Mouse (Mus musculus): ENCODE results near the gene Iqcf3.

Iqcf3 gene

GRCm38 (mm10) chr9:106473753-106474105 lies 87.7 kb downstream of the Iqcf3 start:
- in situ Hi-C loops (cut with MboI; ENCODE audit: unreplicated experiment in 2 of 2) = loop anchor here (10.0 to 25.0 kb wide), 2 partner anchors 49 to 636 kb away; partner anchors contain the start of genes Col6a6 (in 1 of the 2) and Rpl29 (in 1 of the 2)

- in situ Hi-C loops (cut with MboI; ENCODE audit: unreplicated experiment in 2 of 2) = loop anchor here (10.0 to 25.0 kb wide), 2 partner anchors 48 to 636 kb away; partner anchors contain the start of genes Col6a6 (in 1 of the 2) and Rpl29 (in 1 of the 2)
Observed at GRCm38 (mm10) chr9:106473081-106473752, 88.2 kb downstream of the Iqcf3 start.

- in situ Hi-C loops (cut with MboI; ENCODE audit: unreplicated experiment in 2 of 2) = loop anchor here (10.0 to 25.0 kb wide), 2 partner anchors 48 to 635 kb away; partner anchors contain the start of genes Col6a6 (in 1 of the 2) and Rpl29 (in 1 of the 2)
Observed at GRCm38 (mm10) chr9:106472321-106472720, 89.1 kb downstream of the Iqcf3 start.

GRCm38 (mm10) chr9:106471892-106472291 lies 89.5 kb downstream of the Iqcf3 start:
- in situ Hi-C loops (cut with MboI; ENCODE audit: unreplicated experiment in 2 of 2) = loop anchor here (10.0 to 25.0 kb wide), 2 partner anchors 47 to 635 kb away; partner anchors contain the start of genes Col6a6 (in 1 of the 2) and Rpl29 (in 1 of the 2)

GRCm38 (mm10) chr9:106470991-106471750 lies 90.3 kb downstream of the Iqcf3 start:
- in situ Hi-C loops (cut with MboI; ENCODE audit: unreplicated experiment in 2 of 2) = loop anchor here (10.0 to 25.0 kb wide), 2 partner anchors 46 to 634 kb away; partner anchors contain the start of genes Col6a6 (in 1 of the 2) and Rpl29 (in 1 of the 2)

GRCm38 (mm10) chr9:106469776-106470175 lies 91.7 kb downstream of the Iqcf3 start:
- in situ Hi-C loops (cut with MboI; ENCODE audit: unreplicated experiment in 2 of 2) = loop anchor here (10.0 to 25.0 kb wide), 2 partner anchors 45 to 632 kb away; partner anchors contain the start of genes Col6a6 (in 1 of the 2) and Rpl29 (in 1 of the 2)

- in situ Hi-C loops (cut with MboI; ENCODE audit: unreplicated experiment in 2 of 2) = loop anchor here in 1 of 2 experiments (25.0 kb wide), 1 partner anchor 632 kb away; the partner anchor contains the start of gene Col6a6
Observed at GRCm38 (mm10) chr9:106469317-106469716, 92.1 kb downstream of the Iqcf3 start.

GRCm38 (mm10) chr9:106467746-106468145 lies 93.7 kb downstream of the Iqcf3 start:
- in situ Hi-C loops (cut with MboI; ENCODE audit: unreplicated experiment in 2 of 2) = loop anchor here in 1 of 2 experiments (25.0 kb wide), 1 partner anchor 630 kb away; the partner anchor contains the start of gene Col6a6

GRCm38 (mm10) chr9:106466721-106467120 lies 94.7 kb downstream of the Iqcf3 start:
- in situ Hi-C loops (cut with MboI; ENCODE audit: unreplicated experiment in 2 of 2) = loop anchor here in 1 of 2 experiments (25.0 kb wide), 1 partner anchor 629 kb away; the partner anchor contains the start of gene Col6a6

GRCm38 (mm10) chr9:106465571-106466200 lies 95.7 kb downstream of the Iqcf3 start, which contains the start of gene Gpr62:
Gene Gpr62, minus strand, starts transcription at chr9:106465938.
- in situ Hi-C loops (cut with MboI; ENCODE audit: unreplicated experiment in 2 of 2) = loop anchor here in 1 of 2 experiments (25.0 kb wide), 1 partner anchor 628 kb away; the partner anchor contains the start of gene Col6a6

- in situ Hi-C loops (cut with MboI; ENCODE audit: unreplicated experiment in 2 of 2) = loop anchor here in 1 of 2 experiments (25.0 kb wide), 1 partner anchor 628 kb away; the partner anchor contains the start of gene Col6a6
Observed at GRCm38 (mm10) chr9:106464751-106465541, 96.5 kb downstream of the Iqcf3 start.

GRCm38 (mm10) chr9:106463122-106464063 lies 98.0 kb downstream of the Iqcf3 start:
- in situ Hi-C loops (cut with MboI; ENCODE audit: unreplicated experiment in 2 of 2) = loop anchor here in 1 of 2 experiments (25.0 kb wide), 1 partner anchor 626 kb away; the partner anchor contains the start of gene Col6a6

GRCm38 (mm10) chr9:106462430-106462800 lies 99.0 kb downstream of the Iqcf3 start:
- in situ Hi-C loops (cut with MboI; ENCODE audit: unreplicated experiment in 2 of 2) = loop anchor here in 1 of 2 experiments (25.0 kb wide), 1 partner anchor 625 kb away; the partner anchor contains the start of gene Col6a6

- in situ Hi-C loops (cut with MboI; ENCODE audit: unreplicated experiment in 2 of 2) = loop anchor here in 1 of 2 experiments (25.0 kb wide), 1 partner anchor 625 kb away; the partner anchor contains the start of gene Col6a6
Observed at GRCm38 (mm10) chr9:106461641-106462429, 99.6 kb downstream of the Iqcf3 start.

GRCm38 (mm10) chr9:106461026-106461415 lies 100.4 kb downstream of the Iqcf3 start:
- in situ Hi-C loops (cut with MboI; ENCODE audit: unreplicated experiment in 2 of 2) = loop anchor here in 1 of 2 experiments (25.0 kb wide), 1 partner anchor 624 kb away; the partner anchor contains the start of gene Col6a6

GRCm38 (mm10) chr9:106460401-106461025 lies 100.9 kb downstream of the Iqcf3 start:
- in situ Hi-C loops (cut with MboI; ENCODE audit: unreplicated experiment in 2 of 2) = loop anchor here in 1 of 2 experiments (25.0 kb wide), 1 partner anchor 623 kb away; the partner anchor contains the start of gene Col6a6
